Mouse (Mus musculus) CD8-positive naive resting alpha-beta T cell, adult 57 days (primary cell): Measurements from ENCODE around the gene Dzip3. TPM values are rescaled to one million over a fixed set of nuclear protein-coding genes. Genes with fewer than 3 reads are reported as not detected.

Source experiments
- total RNA-seq: library from RNA; stranded (reverse); gene quantifications from one replicate; pipeline ENCODE4 v1.2.4, GENCODE M21; 2023

Dzip3 gene
- total RNA-seq: 8.4 TPM

GRCm38 (mm10) chr16:48993559-48994342 is at the start of gene Dzip3, which contains the start of gene Cip2a:
Dzip3 (minus strand) TSS chr16:48994165.
Cip2a (plus strand) TSS chr16:48994185.

Other genes with a start within 250 kb of the Dzip3 start
- gene Trat1, start 222.1 kb downstream of the Dzip3 start, total RNA-seq: 32.4 TPM
- gene Retnlb, start 177.3 kb downstream of the Dzip3 start, total RNA-seq: not detected
- not detected for gene Retnla, start 151.6 kb downstream of the Dzip3 start, total RNA-seq
- gene Retnlg, start 121.5 kb downstream of the Dzip3 start, total RNA-seq: 6.2 TPM
- gene Cip2a, start within 50 bp of the Dzip3 start, total RNA-seq: 7.4 TPM
- not detected for gene Myh15, start 63.3 kb upstream of the Dzip3 start, total RNA-seq